Mouse (Mus musculus): Measurements from ENCODE around the gene Tmpo.

The Tmpo gene

DNA sequence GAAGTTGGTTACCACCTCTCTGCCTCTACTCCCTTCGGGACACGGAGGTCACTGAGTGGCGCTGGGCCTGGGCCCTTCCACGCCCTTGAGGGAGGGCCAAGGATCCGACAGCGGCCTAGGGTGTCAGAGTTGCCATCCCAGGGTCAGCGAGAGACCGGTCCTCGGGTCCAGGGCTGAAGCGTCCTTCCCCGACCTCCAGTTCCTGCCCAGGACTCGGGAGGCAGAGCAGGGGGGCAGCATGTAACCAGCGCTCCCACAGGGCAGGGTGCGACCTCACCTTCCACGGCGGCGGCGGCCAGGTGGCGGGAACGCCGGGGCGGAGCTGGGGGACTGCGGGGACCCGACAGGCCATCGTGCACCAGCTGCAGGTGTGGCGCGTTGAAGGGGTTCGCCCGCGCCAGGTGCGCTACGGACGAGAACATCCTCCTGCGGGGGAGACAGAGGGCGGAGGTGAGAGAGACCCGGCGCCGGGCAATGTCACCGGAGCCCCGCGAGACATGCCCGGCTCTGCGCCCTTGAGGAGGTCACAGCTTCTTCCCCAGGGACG is 57.8 kb downstream of the Tmpo start:
- TF ChIP-seq GATA4 (IDR thresholded peaks at IDR 0.05; ENCODE audit: insufficient replicate concordance, low read length): no peak

DNA sequence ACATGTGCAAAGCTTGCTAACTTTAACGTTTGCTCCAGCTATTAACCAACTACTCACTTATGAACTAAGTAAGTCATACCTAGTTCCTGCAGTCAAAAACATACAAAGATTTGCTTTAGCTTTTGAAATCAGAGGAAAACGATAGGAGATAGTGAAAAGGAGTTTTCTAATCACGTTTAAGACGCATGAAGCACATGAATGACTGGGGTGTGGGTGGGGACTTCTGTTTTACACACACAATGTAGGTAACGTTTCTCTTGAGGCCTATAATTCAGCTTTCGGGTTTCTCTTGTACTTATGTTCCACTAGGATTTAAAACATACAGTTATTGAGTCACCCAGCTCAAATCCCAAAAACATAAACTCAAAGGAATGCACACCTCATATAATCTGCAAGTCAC is 58.5 kb downstream of the Tmpo start:
- no peak for TF ChIP-seq GATA4 (IDR thresholded peaks at IDR 0.05; ENCODE audit: insufficient replicate concordance, low read length)

DNA sequence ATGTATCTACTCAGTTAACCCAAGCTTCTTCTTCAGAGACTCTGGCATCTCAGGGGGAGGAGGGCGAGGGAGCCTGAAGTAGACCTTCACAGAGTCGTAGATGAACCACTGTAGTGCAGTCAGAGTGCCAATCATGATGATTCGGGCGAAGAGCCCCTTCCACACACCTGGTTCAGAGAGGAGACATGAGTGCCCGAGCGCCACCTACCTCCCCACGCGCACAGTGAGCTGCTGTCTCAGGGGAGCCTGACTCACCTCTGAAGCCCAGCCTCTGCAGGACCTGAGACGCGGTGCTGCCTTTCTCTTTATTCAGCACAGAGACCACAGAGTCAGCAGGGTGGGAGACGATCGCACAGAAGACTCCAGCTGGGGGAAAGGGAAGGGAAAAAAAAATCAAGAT is 64.2 kb downstream of the Tmpo start:
- no peak for TF ChIP-seq GATA4 (IDR thresholded peaks at IDR 0.05; ENCODE audit: insufficient replicate concordance, low read length)

DNA sequence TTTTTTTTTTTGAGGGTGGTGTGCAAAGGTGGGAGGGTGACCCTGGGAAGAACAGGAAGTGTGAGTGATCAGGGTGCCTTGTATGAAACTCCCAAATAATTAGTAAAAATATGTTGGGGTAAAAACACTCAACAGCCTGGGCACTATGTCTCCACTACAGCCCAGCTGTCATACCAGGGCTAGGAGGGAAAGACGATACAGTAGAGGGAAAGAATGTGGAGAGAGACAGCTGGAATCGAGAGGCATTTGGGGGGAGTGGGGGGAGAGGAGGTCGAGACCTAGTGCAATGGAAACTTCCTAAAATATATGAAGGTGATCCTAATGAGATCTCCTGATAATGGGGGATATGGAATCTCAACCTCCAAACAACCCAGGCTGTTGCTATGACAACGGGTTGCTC is 71.3 kb downstream of the Tmpo start:
- no peak for TF ChIP-seq GATA4 (IDR thresholded peaks at IDR 0.05; ENCODE audit: insufficient replicate concordance, low read length)

DNA sequence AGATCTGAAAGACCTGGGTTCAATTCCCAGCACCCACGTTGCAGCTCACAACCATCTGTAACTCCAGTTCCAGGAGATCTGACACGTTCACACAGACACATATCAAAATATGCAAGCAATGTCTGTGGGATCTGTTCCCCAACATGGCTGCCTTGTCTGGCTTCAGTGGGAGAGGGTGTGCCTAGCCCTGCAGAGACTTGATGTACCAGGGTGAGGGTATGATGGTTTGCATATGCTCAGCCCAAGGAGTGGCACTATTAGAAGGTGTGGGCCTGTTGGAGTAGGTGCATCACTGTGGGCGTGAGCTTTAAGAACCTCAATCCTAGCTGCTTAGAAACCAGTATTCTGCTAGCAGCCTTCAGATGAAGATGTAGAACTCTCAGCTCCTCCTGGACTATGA is 75.1 kb downstream of the Tmpo start:
- no peak for TF ChIP-seq GATA4 (IDR thresholded peaks at IDR 0.05; ENCODE audit: insufficient replicate concordance, low read length)

DNA sequence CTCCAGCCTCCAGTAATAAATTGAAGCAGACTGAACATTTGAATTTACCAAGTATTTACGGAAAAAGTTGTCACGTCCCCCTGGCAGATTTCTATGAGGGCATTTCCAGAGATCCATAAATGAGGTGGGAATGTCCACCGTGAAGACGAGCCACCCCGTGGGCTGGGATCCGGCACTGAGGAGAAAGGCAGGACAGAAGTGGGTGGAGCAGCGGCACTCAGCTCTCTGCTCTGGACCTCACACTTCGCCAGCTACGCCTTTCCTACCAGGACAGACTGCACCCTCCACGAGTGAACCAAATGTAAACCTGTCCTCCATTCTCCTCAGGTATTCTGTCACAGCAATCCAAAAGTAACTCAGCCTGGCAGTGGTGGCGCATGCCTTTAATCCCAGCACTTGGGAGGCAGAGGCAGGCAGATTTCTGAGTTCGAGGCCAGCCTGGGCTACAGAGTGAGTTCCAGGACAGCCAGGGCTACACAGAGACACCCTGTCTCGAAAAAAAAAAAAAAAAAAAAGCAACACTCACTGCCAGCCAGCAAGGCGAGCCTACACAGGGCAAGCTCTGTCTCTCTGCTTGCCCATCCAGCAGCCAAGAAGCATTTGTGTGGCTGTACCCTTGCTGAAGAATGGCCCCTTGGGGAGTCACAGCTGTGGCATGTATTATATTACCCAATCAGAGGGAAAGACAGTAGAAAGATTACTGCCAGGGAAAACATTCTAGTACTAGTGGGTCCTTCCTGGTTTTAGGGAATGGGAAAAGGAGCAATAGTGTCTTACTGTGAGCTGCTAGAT is 78.1 kb downstream of the Tmpo start:
- TF ChIP-seq GATA4 (IDR thresholded peaks at IDR 0.05; ENCODE audit: insufficient replicate concordance, low read length): no peak

DNA sequence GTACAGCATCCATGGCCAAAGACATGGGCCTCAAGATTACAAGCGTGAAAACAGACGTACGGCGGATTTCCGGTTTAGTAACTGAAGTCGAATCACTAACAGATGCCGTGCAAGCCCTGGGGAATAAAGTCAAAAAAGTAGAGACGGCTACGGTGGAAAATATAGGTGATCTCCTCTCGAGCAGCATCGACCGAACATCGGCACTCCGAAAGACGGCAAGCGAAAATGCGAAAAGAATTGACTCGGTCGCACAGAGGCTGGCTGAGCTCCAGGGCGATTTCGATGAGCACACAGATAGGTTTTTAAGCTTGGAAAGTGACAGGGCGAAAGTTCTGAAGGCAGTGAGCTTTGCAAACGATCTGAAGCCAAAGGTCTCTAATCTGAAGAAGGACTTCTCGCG is 79.2 kb downstream of the Tmpo start:
- no peak for TF ChIP-seq GATA4 (IDR thresholded peaks at IDR 0.05; ENCODE audit: insufficient replicate concordance, low read length)

DNA sequence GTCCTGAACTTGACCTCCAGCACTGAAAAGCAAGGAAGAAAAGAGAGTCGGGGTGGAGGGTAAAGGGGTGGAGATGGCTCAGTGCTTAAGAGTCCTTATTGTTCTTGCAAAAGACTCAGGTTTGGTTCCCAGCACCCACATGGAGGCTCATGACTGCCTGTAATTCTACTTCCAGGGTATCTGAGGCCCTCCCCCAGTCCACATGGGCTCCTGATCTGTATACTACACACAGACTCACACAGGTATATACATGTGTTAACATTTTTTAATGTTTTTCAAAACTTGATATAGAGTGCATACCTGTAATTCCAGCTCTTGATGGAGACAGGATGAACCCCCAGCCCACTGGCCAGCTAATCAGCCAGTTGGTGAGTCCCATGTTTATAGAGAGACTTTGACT is 81.0 kb downstream of the Tmpo start:
- TF ChIP-seq GATA4 (IDR thresholded peaks at IDR 0.05; ENCODE audit: insufficient replicate concordance, low read length): no peak

DNA sequence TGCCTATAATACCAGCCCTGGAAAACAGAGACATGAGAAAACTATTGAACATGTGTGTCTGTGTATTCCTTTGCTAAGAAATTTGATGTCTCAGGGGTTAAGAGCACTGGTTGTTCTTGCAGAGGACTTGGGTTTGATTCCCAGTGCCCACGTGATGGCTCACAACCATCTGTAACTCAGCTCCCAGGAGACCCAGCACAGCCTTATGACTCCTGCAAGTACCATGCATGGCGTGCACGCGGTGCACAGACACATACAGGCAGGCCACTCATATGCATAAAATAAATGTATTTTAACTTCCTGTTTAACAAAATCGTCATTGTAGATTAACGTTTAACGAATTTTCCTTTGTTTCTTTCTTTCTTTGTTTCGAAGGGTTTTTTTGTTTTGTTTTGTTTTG is 83.1 kb downstream of the Tmpo start:
- no peak for TF ChIP-seq GATA4 (IDR thresholded peaks at IDR 0.05; ENCODE audit: insufficient replicate concordance, low read length)
